Mouse (Mus musculus): ENCODE data around the gene Lrrn2.
A peak's percentile ranks its signal among the peaks of the same experiment; 100 is the strongest.

- TF ChIP-seq POLR2A (IDR thresholded peaks at IDR 0.05; ENCODE audit: control insufficient read depth in 1 of 2, insufficient read depth in 1 of 2, low read depth in 1 of 2, low read length in 2 of 2, poor library complexity in 1 of 2) = no peak
- TF ChIP-seq GATA1 (IDR thresholded peaks at IDR 0.05; ENCODE audit: low read depth, low read length) = no peak
- peak; percentile 49 to 70 (median 57) for TF ChIP-seq CTCF (IDR thresholded peaks at IDR 0.05 in 2 of 3, conservative IDR thresholded peaks at IDR 0.05 in 1 of 3; ENCODE audit: control insufficient read depth in 1 of 3, insufficient read depth in 1 of 3, low read depth in 2 of 3, low read length in 3 of 3, poor library complexity in 1 of 3, severe bottlenecking in 1 of 3)
- no peak for TF ChIP-seq EP300 (IDR thresholded peaks at IDR 0.05; ENCODE audit: low read depth in 1 of 2, low read length in 2 of 2)
- TF ChIP-seq TCF12 (IDR thresholded peaks at IDR 0.05; ENCODE audit: low read depth, low read length) = no peak
- no peak for TF ChIP-seq HCFC1 (IDR thresholded peaks at IDR 0.05; ENCODE audit: low read depth, low read length)
- TF ChIP-seq ELF1 (IDR thresholded peaks at IDR 0.05; ENCODE audit: low read depth, low read length) = no peak
These were observed 36.5 kb upstream of the Lrrn2 start for GRCm38 (mm10) chr1:132843612-132844011.
